Mouse (Mus musculus) frontal cortex, adult (tissue): ENCODE measurements around the gene Tiprl.
A peak's percentile ranks its signal among the peaks of the same experiment; 100 is the strongest.

Experiments
- ATAC-seq: cut with Nextera tagmentation; 2 replicates; pipeline ENCODE4 v1.9.2; 2017; ENCODE audit warnings: mild to moderate bottlenecking, moderate library complexity, mixed read lengths; ENCODE audit not compliant: low TSS enrichment

Gene Tiprl

DNA sequence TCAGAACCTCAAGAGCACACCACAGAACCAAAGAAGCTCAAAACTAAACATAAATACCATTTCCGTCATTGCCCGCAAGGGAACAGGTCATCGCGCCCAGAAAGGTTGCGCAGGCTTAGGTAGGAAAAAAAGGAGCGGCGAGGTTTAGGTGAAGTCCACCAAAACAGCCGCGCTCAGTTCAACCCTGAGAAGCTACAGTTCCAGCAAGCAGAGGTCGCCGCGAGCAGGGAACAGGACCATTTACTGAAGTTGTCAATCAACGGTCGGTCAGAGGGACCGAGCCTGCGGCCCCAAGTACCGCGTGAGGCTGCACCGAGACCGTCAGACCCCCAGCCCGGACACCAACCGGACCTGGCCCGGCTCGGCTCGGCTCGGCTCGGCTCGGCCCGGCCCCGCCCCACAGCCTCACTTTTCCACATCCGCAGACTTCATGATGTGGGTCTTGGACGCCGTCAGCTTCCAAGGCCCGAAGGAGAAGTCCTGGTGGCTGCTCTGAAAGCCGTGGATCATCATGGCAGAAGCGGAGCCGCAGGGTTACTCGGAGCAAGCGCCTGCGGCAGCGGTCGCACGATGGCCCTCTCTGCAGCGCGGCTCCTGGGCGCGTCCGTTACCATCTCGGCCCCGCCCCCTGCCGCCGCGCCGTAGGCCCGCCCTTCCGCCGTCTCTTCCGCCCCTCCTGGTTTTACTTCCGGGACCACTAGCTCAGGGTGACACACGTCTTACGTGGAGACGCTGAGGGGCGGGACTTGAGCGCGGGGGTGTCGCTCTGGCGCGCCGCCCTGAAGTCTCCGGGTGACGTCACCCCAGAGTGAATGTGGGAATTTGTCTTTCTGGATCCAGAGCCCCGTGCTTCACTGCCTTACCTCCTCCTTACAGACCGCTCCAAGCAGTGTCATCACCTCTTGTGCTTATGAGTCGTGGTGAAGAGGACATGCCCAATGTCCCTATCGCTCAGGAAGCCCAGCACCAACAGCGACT lies at the start of gene Tiprl:
Gene Tiprl (minus strand): TSS at position 676 of the 978 bp plus-strand sequence.
- peak; percentile 96 for ATAC-seq

DNA sequence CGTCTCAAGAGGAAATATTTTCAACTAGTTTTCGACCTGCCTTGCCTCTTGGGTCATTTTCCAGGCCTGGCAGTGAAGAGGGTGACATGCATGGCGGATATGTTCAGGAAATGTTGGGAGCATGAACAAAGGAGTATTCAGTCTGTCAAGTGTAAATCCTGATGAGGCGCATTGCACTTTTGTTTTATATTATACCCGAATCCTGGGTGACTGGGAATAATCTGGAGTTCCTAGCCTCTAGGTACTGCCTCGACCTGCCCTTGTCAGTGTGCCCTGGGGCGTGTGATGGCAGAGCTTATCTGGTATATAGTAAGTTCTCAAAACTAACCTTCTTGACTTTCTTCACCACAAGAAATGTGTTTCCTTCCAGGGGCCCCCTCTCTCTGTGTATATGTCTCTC lies 47.3 kb upstream of the Tiprl start:
- no peak for ATAC-seq

DNA sequence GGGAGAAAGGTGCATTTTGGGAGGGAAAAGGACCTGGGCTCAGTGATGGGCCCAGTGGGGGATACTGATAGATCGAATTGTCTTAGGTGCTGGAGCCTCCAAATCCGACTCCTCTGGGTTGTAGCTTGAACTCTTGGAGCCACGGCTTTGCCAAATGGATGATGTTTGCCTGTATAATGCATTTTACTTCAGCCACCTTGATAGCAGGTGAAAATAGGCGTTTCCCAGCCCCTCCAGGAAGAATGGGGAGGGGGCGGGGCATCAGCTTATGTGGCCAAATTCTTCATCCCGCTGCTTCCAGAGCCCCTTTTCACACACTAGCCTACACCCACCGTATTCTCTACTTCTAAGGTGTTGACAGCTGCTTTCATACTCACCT lies 46.2 kb upstream of the Tiprl start:
- ATAC-seq = no peak

DNA sequence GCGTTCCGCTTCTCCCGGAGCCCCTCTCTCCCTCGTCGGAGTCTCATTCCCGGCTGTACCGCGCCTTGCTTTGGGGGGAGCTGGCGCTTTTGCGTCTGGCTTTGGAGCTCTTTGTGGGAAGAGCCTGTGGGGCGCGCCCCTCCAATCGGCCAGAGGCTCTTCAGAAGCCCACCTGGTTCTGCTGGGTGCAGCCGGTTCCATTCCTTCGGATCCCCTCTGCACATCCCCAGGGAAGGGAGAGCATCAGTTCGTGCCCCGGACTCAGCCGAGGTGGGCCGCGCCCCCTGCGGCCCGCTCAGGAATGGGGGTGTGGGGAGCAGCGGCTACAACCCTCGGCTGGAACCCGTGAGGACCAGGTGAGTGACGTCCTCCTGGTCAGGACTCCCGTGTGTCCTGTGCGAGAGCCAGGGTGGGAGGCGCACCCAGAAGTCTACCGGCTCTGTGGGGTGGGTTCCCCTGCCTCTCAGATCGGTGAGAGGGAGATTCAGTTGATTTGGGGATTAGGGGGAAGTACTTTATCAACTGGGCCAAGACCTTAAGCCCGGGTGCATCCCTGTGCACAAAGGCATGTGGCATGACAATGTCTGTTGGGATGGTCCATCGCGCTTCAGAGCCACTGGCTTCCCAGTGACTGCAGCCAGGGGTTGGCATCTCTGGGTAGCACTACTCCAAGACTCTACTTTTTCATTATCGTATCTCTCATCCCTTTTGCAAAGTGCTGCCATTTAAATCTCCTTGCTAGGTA lies 45.6 kb upstream of the Tiprl start:
- ATAC-seq = peak; percentile 32

DNA sequence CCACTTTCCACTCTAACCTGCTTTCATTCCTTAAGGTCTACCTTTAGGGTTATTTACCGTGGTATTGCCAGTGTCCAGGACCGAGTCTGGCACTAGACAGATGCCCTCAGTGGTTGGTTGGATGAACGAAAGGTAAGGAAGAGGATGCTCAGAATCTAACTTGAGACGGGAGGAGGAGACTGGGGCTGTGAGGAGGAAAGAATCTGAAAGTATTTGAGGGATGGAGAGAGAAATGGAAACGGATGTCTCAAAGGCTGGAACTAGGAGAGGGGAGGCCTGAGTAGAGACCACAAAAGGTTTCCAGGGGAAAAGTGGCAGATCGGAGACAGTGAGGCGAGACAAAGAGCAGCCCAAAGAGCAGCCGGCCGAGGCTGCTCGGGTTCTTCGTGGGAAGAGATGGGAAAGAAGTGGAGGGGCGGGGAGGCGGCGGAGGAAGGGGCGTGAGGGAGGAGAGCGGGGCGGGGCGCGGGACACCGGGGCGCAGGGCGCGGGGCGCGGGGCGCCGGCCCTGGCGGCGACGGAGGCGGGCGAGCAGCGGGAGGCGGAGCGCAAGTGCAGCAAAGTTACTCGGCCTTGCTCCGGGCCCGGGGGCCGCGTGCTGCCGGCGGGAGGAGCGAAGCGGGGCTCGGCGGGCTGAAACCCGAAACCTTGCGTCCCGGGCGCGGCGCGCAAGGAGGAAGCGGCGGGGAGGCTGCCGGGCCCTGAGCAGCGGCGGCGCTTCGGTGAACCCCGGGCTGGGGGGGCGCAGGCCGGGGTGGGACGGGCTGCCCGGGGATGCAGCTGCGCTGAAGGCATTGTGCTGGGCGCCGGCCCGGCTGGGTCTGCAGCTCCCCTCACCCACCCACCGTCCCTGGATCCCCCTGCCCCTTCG lies 44.8 kb upstream of the Tiprl start:
- peak; percentile 66 for ATAC-seq

DNA sequence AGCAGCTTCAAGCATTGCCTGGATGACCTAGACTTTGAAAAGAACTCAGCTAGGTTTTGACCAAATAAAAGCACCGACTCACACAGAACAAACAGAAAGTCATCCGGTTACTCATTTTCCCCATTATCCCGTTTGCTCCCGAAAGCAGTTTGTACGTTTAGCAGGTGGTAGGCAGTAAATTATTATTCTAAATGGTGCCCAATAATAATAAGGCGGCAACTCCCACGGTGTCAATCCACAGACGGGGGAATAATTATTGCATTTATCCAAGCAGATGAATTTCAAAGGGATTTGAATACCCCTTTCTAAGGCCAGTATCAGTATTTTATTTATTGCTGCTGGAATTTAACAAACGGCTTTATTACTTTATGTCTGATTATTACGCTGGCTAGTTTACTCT lies 43.9 kb upstream of the Tiprl start:
- no peak for ATAC-seq

DNA sequence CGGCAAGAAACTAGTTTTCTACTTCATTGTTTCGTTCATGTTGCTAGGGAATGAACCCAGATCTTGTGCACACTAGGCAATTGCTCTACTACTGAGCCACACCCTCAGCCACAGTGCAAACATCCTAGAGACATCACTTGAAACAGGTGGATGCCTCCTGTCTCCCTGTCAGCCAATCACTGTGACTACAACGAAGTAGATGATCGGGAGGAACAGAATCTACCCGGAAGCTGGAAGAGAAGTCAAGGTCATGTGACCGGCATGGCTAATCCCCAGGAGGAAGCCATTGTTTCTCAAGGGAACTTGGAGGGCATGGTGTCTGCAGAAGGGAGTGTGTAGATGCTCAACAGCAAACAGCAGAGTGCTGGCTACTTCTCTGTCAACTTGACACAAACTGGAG lies 38.1 kb upstream of the Tiprl start:
- ATAC-seq = no peak

DNA sequence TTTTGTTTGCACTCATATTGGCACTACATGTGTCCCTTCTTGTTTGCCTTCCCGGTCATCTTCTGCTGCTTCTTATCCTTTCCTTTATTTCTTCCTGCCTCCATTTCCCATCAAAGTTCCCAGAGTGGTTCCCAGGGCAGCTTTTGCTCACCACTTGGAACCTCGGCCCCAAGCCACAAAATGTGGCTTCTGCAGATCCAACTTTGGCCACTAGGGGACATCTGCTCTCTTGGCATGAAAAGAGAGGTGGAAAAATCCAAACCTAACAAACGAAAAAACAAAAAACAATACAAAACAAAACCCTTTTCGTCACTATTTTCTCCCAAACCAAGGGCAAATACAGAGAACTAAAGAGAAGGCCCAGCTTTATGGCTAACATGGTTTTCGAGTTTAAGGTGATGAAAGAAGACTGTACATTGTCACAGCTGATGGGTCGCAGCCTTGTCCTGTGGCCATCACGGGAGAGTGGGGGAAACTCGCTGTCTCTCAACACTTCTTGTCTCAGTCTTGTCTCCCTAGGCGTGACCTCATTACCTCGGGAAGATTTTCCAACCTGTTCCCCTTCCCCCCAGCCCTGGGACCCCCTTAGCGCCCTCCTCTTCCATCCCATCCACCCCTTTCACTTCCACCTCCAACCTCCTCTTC lies 15.4 kb upstream of the Tiprl start:
- ATAC-seq = peak; percentile 50; the same call in 1 of the 2 replicates

DNA sequence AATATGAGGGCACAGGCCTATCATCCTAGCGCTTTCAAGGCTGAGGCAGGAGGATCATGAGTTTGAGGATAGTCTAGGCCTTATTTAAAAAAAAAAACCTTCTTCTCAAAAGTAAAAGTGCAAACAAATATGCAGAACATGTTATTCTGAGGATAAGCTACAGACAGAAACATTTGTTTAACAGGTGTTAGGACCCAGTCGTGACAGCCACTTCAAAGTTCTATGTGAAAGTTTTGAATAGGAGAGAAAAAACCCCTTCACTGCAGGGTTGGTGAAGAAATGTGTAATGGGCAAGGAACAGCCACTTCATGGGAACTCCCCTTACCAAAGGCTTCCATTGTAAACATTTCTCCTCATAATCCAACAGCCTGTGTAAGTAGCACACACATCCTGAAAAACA lies 13.8 kb upstream of the Tiprl start:
- ATAC-seq = no peak

DNA sequence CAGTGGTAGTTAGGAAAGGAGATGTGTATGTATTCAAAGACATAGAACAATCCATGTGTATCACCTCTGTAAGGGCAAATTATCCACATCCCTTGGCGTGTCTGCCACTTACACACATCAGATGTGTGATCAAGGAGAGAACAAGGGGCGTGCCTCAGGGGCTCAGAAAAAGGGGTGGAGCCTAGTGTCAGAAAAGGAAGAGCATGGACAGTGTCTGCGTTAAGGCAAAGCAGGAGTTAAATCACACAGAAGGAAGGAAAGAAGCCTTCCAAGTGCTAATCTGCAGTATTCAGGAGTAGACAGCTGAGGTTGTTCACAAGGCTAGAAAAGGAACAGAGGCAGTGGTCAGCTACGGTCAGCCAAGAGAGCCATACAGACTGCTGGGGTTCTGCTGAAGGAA lies 12.0 kb upstream of the Tiprl start:
- ATAC-seq = no peak

DNA sequence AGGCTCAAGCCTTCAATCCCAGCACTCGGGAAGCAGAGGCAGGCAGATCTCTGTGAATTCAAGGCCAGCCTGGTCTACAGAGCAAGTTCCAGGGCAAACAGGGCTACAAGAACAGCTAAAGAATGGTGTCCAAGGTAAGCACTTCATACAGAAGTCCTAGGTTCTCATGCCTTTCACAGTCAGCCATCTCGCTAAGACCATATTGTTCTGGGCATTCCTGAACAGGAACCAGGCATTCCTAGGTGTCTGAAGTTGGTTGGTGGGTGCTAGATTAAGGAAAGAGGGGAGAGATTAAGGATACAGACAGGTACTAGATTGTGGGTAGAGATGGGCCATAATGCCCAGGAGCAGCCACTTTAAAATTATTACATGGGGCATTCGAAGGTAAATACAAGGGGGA lies 11.0 kb upstream of the Tiprl start:
- no peak for ATAC-seq

DNA sequence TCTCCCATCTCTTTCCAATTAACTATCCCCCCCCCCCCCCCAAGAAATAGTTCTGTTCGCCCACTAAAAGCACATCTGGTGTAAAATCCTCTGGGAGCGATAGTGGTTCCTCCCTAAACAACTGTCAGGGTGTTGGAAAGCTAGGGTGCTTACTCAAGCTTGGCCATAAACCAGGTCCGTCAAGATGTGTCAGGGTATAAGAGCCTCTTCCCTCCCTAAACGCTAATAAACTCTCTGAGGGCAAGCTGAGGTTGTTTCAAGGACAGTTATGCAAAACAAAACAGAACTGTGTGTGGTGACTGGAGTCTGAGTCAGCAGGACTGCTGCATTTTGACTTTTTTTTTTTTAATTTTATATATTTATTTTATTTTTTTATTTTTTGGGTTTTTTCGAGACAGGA lies 10.3 kb upstream of the Tiprl start:
- ATAC-seq = no peak

DNA sequence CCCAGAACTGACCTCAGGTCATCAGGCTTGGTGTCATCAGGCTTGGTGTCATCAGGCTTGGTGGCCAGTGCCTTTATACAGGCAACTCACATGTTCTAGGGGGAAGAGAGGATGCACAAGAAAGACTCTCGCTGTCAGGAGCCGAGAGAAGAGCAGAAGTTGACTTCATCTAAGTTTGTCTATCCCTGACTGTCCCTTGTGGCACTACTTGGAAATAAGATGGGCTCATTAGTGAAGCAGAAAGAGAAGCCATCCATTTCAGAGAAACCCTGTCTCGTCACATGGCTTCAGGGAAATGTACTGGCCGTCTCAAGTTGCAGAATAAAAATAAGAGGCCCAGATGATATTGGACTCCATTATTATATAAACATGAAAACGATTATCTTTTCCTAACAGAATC lies 9.8 kb upstream of the Tiprl start:
- no peak for ATAC-seq

DNA sequence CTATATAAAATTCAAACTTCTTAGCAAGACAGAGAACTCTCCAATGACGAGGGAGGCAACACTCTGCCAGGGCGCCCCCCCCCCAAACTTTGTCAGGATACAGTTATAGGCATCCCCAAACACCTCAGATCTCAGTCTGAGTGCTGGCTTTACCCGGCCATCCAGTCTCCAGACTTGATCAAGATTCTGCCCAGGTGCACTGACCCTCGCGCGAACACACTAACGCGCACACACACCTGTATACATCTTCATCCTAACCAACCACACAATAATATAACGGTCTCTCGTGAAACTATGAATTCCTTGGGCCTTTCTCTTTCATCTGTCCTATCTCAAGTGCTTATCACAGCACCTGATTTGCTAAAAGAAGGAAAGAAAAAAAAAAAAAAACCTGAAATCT lies 950 bp downstream of the Tiprl start:
- no peak for ATAC-seq

DNA sequence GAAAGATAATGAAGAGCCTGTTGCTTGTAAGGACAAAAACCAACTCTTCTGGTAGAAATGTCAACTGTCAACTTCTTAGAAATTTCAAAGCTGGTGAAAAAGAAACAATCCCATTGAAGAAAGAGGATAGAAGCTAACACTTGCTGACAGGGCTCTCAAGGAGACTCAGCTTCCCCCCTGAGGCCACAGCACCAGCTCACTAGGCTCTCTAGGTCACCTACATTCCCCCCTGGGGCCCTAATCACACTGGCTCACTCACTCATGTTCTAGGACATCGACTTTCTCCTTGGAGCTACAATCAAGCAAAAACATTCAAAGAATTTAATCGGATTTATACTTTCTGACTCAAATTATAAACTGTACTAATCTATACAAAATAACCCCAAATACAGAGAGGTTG lies 3.0 kb downstream of the Tiprl start:
- ATAC-seq = no peak

DNA sequence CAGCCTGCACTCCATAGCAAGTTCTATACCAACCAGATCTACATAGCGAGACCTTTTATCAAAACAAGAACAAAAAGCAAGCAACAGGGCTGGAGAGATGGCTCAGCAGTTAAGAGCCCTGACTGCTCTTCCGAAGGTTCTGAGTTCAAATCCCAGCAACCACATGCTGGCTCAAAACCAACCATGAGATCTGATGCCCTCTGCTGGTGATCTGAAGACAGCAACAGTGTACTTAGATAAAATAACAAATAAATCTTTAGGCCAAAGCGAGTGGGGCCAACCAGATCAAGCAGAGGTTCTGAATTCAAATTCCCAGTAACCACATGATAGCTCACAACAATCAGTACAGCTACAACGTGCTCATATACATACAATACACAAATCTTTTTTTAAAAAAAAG lies 6.1 kb downstream of the Tiprl start:
- ATAC-seq = no peak

DNA sequence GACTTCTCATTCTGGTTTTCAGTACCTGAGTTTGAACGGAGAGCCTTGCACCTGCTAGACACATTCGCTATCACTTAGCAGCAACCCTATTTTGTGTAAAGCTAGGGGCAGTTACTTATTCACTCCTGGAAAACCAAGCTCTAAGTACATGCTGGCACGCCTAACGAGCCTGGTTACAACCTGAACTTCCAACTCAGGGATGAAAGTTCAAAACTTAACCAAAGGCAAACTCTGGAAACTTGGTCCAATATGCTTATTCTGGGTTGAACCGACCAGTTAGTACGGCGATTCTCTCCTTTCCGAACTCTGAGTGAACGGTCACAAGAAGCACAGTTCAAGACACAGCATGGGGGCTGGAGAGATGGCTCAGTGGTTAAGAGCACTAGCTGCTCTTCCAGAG lies 7.2 kb downstream of the Tiprl start:
- ATAC-seq = no peak

DNA sequence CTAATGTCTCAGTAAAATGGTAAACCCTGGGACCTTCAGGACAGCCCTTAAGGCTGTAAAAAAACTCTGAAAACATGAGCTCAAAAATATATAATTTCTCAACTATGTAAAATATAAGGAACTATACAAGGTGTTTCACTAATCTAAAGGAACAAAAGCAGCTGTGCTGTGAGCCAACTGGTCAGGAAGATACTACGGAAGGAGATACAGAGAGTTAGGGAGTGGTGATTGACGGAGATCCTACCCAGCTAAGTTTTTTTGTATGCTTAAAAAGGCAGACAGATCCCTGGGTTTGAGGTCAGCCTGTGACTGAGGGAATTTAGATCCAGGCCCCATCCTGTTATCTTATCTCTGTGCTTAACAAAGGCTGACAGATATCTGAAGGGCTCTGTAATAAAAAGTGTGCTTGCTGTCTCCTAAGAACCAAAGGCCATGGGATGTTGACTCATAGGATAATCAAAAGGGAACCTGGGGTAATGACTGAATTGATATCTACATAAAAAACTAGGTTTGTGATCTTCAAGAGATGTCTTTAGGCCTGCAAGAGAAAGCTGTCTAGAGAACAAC lies 19.7 kb downstream of the Tiprl start:
- no peak for ATAC-seq

DNA sequence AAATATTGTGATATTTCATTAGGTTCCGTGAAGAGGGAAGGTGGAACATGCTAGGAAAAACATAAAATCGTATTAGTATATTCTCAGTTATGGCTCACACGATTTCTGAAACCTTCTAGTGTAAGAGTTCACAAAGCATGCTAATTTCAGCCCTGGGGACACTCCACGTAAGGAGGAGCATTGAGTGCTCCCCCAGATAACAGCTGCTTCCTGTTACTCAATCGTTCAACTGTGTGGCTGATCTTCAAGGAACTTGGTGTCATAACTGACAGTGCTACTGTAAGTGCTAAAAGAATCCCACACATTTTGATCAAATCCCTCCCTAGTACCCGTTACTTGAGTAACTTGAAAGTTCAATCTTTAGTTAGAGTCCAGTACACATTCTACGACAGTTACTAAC lies 21.0 kb downstream of the Tiprl start:
- ATAC-seq = no peak

DNA sequence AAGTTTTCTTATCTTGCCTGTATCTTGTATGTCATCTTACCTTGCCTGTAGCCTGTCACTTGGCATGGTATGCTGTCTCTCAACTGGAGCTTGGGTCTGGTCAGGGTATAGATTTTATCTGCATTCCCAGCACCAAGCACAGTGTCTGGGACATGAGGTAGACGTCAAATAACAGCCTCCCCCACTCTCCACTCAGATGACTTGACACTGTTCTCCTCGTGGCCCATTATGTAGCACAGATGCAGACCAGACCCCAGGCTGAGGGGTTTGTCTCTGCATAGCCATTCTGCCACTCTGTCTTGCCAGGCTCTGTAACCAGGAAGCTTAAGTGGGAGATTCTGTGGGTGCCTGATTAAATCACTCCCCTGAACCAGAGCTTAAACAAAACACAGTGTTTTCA lies 31.2 kb downstream of the Tiprl start:
- no peak for ATAC-seq

DNA sequence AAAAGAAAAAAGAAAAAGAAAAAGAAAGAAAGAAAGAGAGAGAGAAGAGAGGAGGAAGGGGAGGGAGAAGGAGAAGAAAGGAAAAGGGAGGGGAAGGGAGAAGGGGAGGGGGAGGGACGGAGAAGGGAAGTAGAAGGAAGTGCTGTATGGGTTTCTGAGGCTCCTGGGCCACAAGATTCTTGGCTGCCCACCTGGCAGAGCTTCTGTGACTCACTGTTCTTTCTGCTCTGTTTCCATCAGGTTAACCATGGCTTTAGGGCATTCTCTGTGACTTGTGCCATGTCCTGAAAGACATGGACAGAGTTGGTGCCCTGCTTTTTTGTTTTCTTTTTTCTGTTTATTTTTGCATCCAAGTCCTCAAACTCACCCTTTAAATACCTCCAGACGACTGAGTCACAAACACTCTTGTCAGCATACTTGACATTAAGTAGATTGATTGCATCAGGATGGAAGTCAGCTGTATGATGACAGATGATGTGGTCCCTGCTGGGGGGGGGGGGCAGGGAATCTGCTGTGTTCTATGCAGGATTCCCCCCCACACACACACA lies 33.2 kb downstream of the Tiprl start:
- ATAC-seq = no peak
